Mouse (Mus musculus) spleen, postnatal 4 days (tissue): ENCODE measurements at regions not wholly inside any gene's neighbourhood (a gene's known extent, or its start where the extent isn't known, plus 50 kb on each side); places are given as distances from the start of the nearest gene placed in this dataset.

Experiments
- DNase-seq, 2 experiments: peaks; one replicate each; pipeline ENCODE4 v3.0.0; 2022; ENCODE audit warnings: low spot score in 2 of 2

DNA sequence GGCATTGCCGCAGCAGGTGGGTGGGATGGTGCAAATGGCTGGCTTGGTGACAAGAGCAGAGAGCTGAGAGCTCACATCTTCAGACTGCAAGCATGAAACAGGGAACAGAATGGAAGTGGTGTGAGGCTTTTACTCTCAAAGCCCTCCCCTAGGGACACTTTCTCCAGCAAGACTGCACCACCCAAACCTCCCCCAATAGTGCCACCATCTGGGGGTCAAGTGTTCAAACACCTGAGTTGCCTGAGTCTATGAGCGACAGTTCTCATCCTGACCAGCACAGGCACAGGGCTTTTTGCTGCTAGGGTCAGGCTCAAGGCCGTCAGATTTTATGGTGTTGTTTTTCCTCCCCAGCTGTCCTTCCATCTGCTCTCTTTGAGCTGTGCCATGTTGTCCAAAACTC is 337.9 kb upstream of the Eif4g2 start:
- DNase-seq: peak in 1 of 2 experiments; percentile 36

DNA sequence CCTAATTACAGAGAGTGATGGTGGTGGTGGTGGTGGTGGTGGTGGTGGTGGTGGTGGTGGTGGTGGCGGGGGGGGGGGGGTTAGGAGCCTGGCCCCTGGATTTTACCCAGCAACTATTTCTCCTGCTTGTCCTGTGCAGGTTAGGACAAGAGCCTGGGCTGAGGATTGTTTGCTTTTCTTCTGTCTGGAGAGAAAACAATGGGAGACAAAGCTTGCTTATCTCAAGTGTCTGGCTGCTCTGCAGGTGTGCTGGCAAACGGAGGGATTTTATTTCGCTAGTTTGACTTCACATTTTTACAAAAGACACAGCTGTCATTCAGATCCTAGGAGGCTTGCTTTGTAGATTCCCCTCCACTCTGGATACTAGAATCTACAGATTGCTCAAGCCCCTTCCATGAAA is 334.9 kb upstream of the Eif4g2 start:
- no peak for DNase-seq

DNA sequence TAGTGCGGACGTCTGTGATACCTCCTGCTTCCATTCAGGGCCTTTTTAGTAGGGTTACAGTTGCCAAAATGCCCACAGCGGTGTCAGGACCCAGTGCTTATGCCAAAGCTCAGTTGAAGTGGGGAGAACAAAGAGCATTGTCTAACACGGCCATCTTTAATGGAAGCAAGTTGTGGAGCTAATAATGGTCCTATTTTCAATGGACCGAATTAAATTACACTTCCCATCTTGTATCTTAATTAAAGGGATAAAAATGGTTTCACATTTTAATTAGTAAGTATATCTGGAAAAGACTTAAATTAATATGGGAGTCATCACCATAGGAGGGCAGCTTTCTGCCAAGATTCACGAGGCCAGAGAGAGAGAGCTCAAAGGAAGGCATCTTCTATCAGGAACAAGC is 333.2 kb upstream of the Eif4g2 start:
- DNase-seq: no peak

DNA sequence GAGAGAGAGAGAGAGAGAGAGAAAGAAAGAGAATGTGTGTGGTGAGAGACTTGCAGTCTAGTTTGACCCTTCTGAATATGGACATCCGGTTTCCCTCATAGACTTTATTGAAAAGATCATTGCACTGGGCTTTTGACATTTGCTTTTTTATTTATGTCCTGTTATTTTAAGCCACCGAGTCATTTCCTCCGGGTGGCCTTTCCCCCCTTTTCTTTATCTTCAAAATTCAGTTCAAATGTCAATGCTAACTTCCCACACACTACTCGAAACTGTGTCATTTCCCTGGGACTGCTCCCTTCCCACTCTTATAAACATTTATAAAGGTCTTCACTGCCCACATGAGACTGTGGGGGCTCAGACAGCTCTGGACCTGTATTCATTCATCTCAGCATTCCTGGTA is 330.9 kb upstream of the Eif4g2 start:
- DNase-seq: no peak

DNA sequence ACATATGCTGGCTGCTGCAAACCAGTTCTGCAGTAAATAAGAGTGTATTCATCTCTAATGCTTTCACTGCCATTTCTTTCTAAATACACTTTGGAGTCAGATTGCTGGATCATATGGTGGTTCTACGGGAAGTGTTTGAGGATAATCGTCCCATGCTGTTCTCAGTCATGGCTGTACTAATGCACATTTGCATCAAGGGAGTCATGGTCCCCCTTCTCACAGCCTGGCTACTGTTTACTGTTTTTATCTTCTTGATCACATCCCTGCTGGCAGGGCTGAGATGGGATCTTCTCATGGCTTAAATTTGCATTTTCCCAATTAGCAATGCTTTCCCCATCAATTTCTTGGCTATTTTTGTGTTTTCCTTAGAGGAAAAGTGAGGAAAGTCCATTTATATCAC is 330.1 kb upstream of the Eif4g2 start:
- DNase-seq: no peak

DNA sequence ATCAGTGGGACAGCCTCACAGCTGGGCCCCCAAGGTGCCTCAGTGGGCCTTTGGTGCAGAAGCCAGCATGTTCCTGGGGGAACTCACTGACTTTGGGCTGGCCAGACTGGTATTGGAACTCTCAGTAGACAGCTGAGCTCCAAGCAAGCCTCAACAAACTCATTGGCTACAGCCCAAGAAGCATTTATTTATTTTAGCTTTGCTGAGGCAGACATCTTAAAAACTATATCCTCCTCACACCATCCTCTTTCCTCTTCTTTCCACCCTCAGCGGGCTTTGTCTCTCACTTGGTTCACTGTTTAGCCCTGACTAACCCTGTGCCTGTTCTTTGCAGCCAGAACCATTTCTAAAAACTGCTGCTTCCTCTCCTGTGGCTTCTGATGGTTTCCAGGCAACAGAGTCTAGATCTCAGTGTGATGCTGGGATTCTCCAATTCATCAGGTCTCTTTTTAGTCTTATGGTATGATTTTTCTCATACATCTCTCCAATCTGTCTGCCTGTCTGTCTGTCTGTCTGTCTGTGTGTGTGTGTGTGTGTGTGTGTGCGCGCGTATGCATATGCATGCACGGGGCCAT is 328.6 kb upstream of the Eif4g2 start:
- peak in 1 of 2 experiments; percentile 47 for DNase-seq

DNA sequence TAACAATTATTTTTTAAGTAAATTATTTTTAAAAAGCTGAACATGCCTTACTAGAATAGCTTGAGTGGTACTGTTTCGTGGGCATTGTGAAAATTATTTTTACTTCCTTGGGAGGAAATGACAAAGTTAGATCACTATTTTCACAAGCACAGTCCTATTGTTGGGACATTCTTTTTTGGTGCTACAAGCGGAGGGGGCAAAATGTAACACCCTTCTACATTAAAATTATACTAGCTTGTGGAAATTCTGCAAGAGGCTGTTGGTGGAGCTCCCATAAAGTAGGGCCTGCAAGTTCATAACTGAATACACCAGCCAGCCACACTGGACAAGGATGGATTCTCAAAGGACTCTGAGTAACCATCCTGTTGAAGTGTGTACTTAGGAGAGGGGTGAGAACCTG is 313.1 kb upstream of the Eif4g2 start:
- no peak for DNase-seq

DNA sequence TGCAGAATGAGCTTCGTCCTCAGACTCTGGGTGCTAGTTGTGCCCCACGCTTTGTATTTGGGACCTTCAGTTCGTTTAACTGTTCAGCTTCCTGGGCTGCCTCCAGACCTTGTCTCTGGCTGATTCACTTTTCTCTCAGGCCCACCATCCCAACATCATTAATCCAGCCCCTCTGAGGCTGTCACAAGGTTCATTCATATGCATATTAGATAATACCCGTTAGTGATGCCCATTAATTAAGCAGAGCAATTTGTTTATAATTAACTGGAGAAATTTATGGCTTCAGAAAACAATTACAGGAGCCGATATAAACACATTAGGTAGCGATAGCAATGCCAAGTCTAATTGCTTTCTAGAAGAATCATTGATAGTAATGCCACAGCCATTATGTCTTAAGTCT is 312.3 kb upstream of the Eif4g2 start:
- no peak for DNase-seq

DNA sequence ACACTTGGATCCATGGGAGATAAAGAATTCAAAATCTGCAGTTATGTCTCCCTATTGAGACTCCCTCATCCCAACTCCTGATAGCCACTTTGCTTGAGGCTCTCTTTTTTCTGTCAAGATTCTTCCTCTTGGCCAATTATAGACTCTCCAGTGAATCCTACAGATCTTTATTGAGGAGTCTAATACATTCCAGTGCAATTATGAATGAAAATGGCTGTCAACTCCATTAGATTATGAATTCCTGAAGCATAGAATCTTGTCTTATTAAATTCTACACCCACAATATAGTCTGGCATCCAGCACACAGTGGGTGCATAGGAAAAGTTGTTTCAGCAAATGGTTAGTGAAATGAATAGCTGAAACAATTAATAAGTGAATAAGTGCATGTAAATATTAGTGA is 311.0 kb upstream of the Eif4g2 start:
- DNase-seq: no peak

DNA sequence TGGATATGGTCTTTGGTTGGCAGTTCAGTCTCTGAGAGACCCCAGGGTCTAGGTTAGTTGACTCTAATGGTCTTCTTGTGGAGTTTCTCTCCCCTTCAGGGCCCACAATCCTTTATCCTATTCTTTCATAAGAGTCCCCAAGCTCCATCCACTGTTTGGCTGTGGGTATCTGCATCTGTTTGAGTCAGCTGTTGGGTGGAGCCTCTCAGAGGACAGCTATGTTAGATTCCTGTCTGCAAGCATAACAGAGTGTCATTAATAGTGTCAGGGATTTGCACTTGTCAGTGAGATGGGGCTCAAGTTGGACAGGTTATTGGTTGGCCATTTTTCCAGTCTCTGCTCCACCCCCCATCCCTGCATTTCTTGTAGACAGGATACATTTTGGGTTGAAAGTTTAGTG is 306.9 kb upstream of the Eif4g2 start:
- no peak for DNase-seq

DNA sequence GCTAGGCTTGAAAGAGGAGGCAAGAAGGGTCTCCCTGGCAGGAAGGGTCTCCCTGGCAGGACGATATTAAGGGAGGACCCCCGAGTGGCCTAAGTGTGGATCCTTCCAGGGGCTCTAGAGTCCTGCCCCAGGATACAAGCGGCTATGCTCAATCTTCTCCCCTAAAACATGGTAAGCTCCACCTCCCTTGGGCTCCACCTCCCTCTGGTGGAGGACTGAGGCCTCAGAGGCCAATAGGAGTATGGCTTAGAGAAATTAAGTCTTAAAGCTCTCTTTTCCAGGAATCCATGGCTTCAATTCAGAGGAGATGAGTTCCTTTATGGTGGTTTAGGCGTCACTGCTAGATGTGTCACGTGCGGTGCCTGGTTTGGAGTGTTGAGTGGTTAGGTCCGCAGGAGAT is 291.7 kb upstream of the Eif4g2 start:
- DNase-seq: peak in 1 of 2 experiments; percentile 44

DNA sequence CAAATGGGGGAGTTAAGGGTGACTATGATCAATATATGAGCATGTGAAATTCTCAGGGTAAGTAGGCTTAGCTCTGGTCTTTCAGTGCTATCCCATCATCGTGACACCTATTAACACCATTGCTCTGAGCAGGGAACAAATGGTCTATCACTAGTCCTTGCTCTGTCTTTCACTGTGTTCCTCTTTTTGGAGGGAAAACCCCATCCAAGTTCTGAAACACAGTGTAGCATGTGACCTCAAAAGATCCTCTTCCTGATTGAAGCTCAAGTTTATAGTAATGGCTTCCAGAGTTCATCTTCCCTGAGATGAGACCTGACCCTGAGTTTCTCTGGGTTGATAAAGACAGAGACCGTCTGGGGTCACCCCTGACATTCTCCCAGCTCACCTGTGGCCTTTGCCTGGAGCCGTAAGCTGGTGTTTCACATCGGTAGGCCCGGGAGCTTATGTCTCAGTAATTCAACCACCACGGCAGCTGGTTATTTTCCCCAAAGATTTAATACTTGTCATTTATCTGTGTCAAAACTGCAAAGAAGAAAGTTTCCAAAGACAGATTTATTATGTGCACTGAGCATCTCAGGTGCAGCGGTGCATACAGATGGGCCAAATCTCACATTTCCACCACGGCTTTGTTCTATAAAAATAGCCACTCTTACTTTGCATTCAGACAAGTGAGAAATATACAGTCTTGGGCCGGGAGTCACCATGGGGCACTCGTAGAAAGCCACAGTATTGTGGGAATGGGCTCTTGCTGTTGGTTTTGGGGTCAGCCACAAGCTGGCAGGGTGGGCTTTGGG is 290.7 kb upstream of the Eif4g2 start:
- no peak for DNase-seq

DNA sequence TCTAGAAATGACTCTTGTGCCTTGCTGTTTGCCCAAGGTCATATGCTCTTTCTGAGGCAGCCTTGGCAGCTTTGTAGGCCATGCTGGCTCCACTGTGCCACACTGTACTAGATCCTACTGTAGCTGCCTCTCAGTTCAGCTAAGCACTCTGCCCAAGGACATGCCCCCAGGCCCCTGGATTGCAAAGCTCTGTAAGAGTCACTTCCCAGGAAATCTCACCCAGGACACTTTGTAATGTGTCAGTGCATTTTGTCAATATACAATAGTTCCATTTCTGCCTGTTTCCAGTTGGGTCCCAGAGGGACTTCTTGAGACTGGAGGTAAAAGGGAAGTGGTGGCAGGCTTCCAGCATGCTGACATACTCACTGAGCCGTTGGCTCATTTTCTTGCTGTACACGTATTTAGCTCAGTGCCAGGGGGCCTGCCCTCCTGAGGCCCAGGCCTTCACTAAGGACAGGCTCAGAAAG is 287.6 kb upstream of the Eif4g2 start:
- no peak for DNase-seq

DNA sequence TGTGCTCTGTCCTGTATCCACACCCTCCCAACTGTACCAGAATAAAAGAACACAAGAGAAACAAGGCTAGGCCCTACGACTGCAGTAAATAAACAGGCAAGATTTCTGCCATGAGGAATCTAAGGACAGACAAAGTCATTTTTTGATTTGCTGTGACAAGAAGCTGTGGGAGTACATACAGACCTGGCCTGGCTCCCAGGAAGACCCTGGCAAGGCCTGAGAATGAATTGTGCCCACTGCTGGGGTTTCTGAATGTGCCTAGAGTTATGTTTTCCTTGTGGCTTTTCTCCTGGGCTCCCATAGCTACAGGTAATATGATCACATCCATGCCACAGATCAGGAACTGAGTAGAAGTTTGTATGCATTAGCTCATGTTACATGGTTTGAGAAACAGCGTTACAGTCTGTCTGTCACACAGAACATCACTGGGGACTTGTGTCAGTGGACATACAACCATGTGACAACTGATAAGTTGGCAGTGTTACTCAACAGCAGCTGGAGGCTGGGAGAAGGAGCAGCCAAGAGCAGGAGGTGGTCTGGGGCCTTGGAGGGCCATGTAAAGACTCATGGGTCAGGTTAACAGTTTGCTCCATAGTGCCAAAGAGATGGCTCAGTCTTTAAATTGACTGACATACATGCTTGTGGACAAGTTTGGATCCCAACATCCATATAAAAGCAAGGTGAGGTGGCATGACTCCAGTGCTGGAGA is 285.6 kb upstream of the Eif4g2 start:
- DNase-seq: no peak

DNA sequence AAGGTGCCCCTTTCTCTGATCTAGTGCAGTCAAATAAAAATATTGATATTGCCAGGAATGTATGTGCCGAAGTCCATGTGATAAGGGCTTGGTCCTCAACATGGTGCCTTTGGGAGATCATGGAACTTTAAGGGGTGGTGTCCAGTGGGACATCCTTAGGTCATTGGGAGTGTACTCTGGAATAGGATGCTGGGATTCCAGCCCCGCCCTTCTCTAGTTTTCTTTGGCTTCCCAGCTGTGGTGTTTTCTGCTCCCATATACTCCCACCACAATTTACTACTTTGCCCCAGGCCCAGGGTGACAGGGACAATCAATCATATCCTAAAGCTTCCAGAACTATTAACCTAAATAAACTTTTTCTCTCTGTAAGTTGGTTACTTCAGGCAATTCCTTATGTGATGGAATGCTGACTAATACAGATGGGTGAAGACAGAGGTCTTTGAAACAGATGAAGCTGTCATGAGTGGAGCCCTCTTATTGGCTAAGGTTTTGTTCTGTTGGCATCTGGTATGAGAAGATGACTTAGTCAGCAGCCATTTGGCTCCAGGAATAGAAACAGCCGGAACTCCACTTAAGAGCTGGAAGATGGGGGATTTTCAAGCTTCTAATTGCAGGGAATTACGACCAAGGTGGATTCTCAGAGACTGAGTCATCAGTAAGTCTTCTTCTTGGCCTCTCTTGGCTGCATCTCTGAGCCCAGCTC is 284.3 kb upstream of the Eif4g2 start:
- no peak for DNase-seq

DNA sequence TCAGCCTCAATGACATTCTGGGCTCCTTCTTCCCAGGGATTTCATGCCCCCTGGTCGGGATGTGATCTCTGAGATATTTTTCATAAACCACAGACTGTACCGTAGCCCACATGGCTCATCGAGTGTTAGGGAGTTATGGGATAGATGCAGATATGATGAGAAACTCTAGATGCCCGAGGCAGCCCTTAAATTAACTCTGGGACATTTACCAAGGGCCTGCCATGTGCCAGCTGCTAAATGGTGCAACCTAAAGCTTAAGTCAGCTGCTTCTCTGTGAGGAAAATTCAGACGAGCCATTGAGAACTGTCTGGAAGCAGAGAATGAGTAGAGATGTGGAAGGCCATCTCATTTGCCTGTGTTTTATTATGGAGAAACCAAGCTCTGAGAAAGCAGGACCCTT is 282.6 kb upstream of the Eif4g2 start:
- no peak for DNase-seq

DNA sequence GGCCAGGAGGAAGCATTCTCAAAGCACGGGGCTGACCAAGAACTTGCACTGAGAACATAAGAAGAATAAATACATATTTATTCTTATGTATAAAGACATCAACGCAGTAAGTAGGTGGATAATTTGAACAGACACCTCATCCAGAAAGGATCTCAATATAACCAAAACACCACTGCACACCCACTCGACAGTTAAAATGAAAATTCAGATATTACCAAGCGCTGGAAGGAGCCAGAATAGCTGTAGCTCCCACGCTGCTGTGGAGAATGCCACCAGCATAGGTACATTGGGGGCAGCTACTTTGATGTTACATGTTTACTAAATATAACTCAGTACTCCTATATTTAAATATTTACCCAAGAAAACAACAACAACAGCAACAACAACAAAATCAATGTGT is 280.4 kb upstream of the Eif4g2 start:
- no peak for DNase-seq

DNA sequence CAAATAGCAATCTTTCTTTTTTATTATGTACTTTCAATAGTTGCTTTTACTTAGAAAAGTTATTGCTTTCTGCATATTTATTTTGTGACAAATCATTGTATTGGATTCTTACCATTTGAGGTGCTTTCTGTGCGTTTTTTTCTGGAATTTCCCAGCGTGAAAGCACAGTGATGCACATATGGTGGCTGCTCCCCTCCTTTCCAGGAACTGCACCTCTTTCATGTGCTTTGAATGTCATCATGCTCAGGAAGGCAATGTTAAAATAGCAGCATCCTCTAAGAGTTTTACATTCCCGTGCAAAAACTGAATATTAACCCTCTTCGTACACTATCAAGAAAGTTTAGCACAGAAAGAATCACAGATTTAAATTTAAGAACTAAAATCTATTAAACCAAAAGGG is 279.8 kb upstream of the Eif4g2 start:
- DNase-seq: no peak

DNA sequence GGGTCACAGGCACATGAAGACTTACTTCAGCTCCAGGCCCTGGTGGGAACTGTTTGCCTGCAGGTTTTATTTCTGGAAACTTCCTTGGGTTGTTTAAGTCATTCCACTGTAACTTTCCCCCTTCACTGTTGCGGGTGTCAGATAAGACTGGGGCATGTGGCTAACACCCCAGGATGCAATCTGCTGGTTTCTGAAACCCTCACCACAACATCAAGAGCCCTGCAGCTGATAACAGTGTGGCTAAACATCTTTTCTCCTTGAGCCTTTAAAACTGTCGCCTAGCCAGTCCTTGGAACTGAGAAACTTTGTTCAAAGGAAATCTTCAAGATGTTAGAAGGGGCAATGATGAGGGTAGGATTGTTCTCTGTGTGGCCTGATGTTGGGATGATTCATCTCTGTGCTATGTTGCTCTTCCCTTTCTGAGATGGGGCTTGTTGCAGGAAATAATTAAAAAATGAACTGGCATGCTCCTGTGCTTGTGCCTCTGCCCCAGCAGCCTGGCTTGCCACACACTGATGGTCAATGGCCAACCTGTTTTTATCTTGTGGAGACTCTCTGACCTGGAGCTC is 272.3 kb upstream of the Eif4g2 start:
- DNase-seq: no peak

DNA sequence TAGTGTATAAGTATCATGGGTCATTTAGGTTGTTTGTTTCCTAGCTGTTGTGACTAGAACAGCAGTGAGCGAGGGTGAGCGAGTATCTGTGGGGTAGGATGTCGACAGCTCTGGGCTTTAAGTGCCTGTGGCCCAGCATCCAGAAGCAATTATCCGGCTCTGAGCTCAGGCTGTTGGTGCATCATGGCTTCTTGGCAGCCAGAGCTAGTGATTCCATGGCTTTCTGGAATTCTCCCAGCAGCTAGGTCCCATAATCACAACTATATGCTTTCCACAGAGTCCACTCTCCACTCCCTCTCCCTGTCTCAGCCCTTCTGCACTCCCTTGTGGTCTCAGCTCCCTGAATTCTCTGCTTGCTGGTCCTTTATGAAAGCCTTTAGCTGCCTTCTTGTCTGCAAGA is 271.2 kb upstream of the Eif4g2 start:
- no peak for DNase-seq

DNA sequence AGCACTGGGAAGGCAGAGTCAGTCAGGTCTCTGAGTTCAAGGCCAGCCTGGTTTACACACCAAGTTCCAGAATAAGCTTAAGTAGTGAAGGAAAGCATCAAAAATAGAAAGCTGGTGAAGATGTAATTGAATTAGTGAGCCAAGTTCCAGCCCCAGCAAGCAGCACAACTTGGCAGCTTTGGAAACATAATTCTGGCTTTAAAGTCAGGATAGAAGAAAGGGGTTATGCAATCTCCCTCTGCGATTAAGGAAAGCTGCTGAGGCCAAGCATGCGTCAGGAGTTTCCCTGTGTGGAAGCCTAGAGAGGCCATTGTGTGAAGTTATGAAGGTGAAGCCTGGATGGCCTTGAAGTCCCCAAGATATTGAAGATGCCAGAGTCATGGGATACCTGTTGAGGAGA is 269.3 kb upstream of the Eif4g2 start:
- DNase-seq: no peak

DNA sequence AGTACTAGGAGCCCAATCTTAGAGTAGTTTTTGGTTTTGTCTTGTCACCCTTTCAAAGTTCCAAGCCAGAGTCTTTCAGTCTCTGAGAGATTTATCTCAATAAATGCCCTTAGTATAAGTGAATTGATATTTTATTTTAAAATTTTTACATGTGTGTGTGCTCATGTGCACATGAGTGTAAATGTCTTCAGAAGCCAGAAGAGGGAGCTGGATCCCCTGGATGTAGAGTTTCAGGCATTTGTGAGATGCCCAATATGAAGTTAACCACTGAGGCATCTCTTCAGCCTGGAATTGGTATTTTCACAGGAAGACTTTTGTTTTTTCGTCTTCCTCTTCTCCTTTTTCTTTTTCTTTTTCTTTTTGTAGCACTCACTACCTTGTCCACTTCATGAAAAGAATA is 262.3 kb upstream of the Eif4g2 start:
- no peak for DNase-seq
